Mouse (Mus musculus) small intestine, adult 2 months (tissue): ENCODE measurements around the gene Snf8.

Experiments used
- CTCF ChIP-seq: fragments of 200-500 bp; IDR thresholded peaks from 2 replicates; pipeline ENCODE4 v1.5.1; 2012; ENCODE audit warnings: low read depth, mild to moderate bottlenecking, control low read depth, inconsistent platforms, low read length, moderate library complexity, mixed read lengths; ENCODE audit not compliant: insufficient replicate concordance, insufficient read length; ENCODE audit errors: extremely low read depth
- POLR2A ChIP-seq: fragments of 200-500 bp; IDR thresholded peaks from 2 replicates; pipeline ENCODE4 v1.6.1; 2012; ENCODE audit warnings: low read depth, mild to moderate bottlenecking, control low read depth, inconsistent platforms, low read length, moderate library complexity

GRCm38 (mm10) chr11:96004793-96005402 lies 29.8 kb upstream of the Snf8 start:
- TF ChIP-seq CTCF, result no peak
- no peak for TF ChIP-seq POLR2A
